Mouse (Mus musculus) thymus, adult 2 months (tissue): Measurements from ENCODE around the gene Hist2h2bb. TPM values are rescaled to one million over a fixed set of nuclear protein-coding genes. Genes with fewer than 3 reads are reported as not detected.
"Not testable (repeated sequence)": the region's sequence is repeated elsewhere in the genome, so short reads cannot be mapped to it uniquely, and the experiment has no call there.

Experiments used
- DNase-seq: peaks from one replicate; pipeline ENCODE4 v3.0.0; 2021
- H3K27ac ChIP-seq: fragments of 200-500 bp; 2 replicates; pipeline ENCODE4 v1.5.1; 2012; ENCODE audit warnings: low read length, control low read depth; ENCODE audit not compliant: control insufficient read depth, insufficient read depth
- H3K27me3 ChIP-seq: fragments of 200-500 bp; 2 replicates; pipeline ENCODE4 v1.6.1; 2012; ENCODE audit warnings: mild to moderate bottlenecking, low read length, moderate library complexity, mixed read lengths; ENCODE audit not compliant: control insufficient read depth, insufficient read depth
- H3K36me3 ChIP-seq: fragments of 200-500 bp; 2 replicates; pipeline ENCODE4 v1.6.1; 2012; ENCODE audit warnings: mild to moderate bottlenecking, low read length, moderate library complexity; ENCODE audit not compliant: control insufficient read depth, insufficient read depth
- H3K4me1 ChIP-seq: fragments of 200-500 bp; replicated peaks from 2 replicates; pipeline ENCODE4 v1.6.1; 2012; ENCODE audit warnings: low read length; ENCODE audit not compliant: control insufficient read depth, insufficient read depth
- H3K4me3 ChIP-seq: fragments of 200-500 bp; 2 replicates; pipeline ENCODE4 v1.5.1; 2012; ENCODE audit warnings: mild to moderate bottlenecking, low read length, control low read depth, moderate library complexity; ENCODE audit not compliant: control insufficient read depth, insufficient read depth
- CTCF ChIP-seq: fragments of 200-500 bp; IDR thresholded peaks from 2 replicates; pipeline ENCODE4 v1.5.1; 2012; ENCODE audit warnings: mild to moderate bottlenecking, control low read depth, low read length, moderate library complexity, borderline replicate concordance; ENCODE audit not compliant: control insufficient read depth, poor library complexity, insufficient read depth; ENCODE audit errors: extremely low read depth
- POLR2A ChIP-seq: fragments of 200-500 bp; IDR thresholded peaks from 2 replicates; pipeline ENCODE4 v1.6.1; 2012; ENCODE audit warnings: mild to moderate bottlenecking, low read length, control low read depth, moderate library complexity; ENCODE audit not compliant: control insufficient read depth, poor library complexity, insufficient read depth; ENCODE audit errors: extremely low read depth
- WGBS: fragments of 180-500 bp; shearing (Covaris S2); methylation state at CpG from one replicate; pipeline ENCODE4 v1.1.7; 2018; 5-methylcytosine and 5-hydroxymethylcytosine counted together
- polyA plus RNA-seq: library from polyadenylated mRNA; depleted of rRNA; stranded (reverse); fragments of >200 nt; gene quantifications from 2 replicates; pipeline ENCODE4 v1.2.3, GENCODE M21; 2012

The Hist2h2bb gene
- polyA plus RNA-seq, 1 experiment, result 177 TPM

- H3K36me3 ChIP-seq, result no peaks in the 10 kb centered on the region
- no peak for TF ChIP-seq POLR2A
- TF ChIP-seq CTCF, result no peak
- H3K4me3 ChIP-seq, result no peak overlapping the region
- DNase-seq, result no peak
- H3K4me1 ChIP-seq, result peaks cover 13% of the 10 kb centered on the region
- no peaks in the 10 kb centered on the region for H3K27me3 ChIP-seq
- 91% methylated on average over 9 of the region's 9 CpGs for WGBS
- peak overlapping the region; percentile 66; the same call in 1 of the 2 replicates for H3K27ac ChIP-seq
Measured at GRCm38 (mm10) chr3:96240799-96241197, 28.8 kb upstream of the Hist2h2bb start.

- H3K27me3 ChIP-seq, result no peaks in the 10 kb centered on the region
- peak overlapping the region; percentile 5; the same call in 1 of the 2 replicates for H3K4me3 ChIP-seq
- peak overlapping the region; percentile 97 for H3K27ac ChIP-seq
- H3K36me3 ChIP-seq, result no peaks in the 10 kb centered on the region
- no peak for DNase-seq
- H3K4me1 ChIP-seq, result peaks cover 16% of the 10 kb centered on the region
- TF ChIP-seq CTCF, result no peak
- TF ChIP-seq POLR2A, result no peak
- WGBS, result 80% methylated on average over 7 of the region's 7 CpGs
Measured at GRCm38 (mm10) chr3:96243921-96244572, 25.5 kb upstream of the Hist2h2bb start.

DNA sequence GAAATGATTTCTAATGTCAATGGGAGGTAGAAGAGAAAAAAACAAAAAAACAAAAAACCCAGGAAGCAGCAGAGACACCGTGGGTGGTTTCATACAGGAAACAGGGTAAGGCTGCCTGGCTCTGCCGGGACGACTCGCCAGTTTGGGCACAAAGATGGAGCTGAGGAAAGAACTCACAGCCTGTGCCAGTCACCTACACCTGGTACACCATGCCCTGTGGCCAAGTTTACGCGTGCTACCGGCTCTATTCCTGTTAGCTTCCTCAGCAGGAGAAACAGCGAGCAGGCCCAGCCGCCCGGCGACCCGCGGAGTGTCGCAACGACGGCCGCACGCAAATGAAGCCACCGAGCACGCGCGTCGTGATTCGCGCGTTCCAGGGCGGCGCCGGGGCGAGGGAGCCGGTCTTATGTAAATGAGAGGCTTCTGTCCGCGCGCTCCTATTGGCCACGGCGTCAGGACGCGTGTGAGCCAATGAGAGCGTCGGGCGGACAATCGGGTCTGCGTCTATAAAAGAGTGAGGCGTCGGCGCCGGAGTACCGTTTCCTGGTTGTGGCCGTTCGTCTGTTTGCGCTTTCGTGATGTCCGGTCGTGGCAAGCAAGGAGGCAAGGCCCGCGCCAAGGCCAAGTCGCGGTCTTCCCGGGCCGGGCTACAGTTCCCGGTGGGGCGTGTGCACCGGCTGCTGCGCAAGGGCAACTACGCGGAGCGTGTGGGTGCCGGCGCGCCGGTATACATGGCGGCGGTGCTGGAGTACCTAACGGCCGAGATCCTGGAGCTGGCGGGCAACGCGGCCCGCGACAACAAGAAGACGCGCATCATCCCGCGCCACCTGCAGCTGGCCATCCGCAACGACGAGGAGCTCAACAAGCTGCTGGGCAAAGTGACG, 24.3 kb upstream of the Hist2h2bb start, which contains the start of gene Hist2h2aa1:
TSS of gene Hist2h2aa1 (plus strand) at position 495 of the 884 bp plus-strand sequence.
- Histone ChIP-seq H3K4me1 (peaks cover 18% of the 10 kb centered on the region), H3K27ac (peak within 1 kb of the TSS; percentile 97), H3K4me3 (peak within 1 kb of the TSS; percentile 67)
- not testable (repeated sequence) for H3K36me3 ChIP-seq, H3K27me3 ChIP-seq
- peak; percentile 84 for DNase-seq
- peak; percentile 85 for TF ChIP-seq POLR2A
- 0% methylated on average over 32 of the region's 88 CpGs for WGBS

GRCm38 (mm10) chr3:96246018-96246417, 23.5 kb upstream of the Hist2h2bb start:
- not testable (repeated sequence) for H3K27me3 ChIP-seq, DNase-seq, H3K36me3 ChIP-seq
- H3K4me3 ChIP-seq, result peak overlapping the region; percentile 67
- WGBS, result 0% methylated on average over 10 of the region's 21 CpGs
- peak overlapping the region; percentile 94 for H3K27ac ChIP-seq
- peaks cover 23% of the 10 kb centered on the region for H3K4me1 ChIP-seq

- H3K27me3 ChIP-seq, H3K36me3 ChIP-seq, DNase-seq: not testable (repeated sequence)
- under 1% methylated on average over 16 of the region's 47 CpGs for WGBS
- H3K4me1 ChIP-seq, result peaks cover 24% of the 10 kb centered on the region
- H3K27ac ChIP-seq, result peak within 1 kb of the TSS; percentile 94
- peak within 1 kb of the TSS; percentile 67 for H3K4me3 ChIP-seq
Measured at GRCm38 (mm10) chr3:96246427-96246856, 23.1 kb upstream of the Hist2h2bb start, which contains the start of gene Hist2h3c1. Gene Hist2h3c1 (plus strand): TSS chr3:96246685.

GRCm38 (mm10) chr3:96247356-96248140, 22.0 kb upstream of the Hist2h2bb start:
- Histone ChIP-seq H3K27ac (peak overlapping the region; percentile 52), H3K27me3 (no peaks in the 10 kb centered on the region), H3K4me1 (peaks cover 20% of the 10 kb centered on the region), H3K4me3 (peak overlapping the region; percentile 34), H3K36me3 (no peaks in the 10 kb centered on the region)
- 17% methylated on average over 11 of the region's 11 CpGs for WGBS
- no peak for DNase-seq
- TF ChIP-seq CTCF (no peak), POLR2A (no peak)
